Mouse (Mus musculus): ENCODE data around the gene Prkg1.

GRCm38 (mm10) chr19:31813087-31813486, 48.3 kb upstream of the Prkg1 start:
- no peak for TF ChIP-seq GATA1 (IDR thresholded peaks at IDR 0.05; ENCODE audit: borderline replicate concordance, low read length)
- no peak for TF ChIP-seq FLI1 (IDR thresholded peaks at IDR 0.05; ENCODE audit: low read length)
